Mouse (Mus musculus): ENCODE measurements at regions not wholly inside any gene's neighbourhood (a gene's known extent, or its start where the extent isn't known, plus 50 kb on each side); places are given as distances from the start of the nearest gene placed in this dataset.
A peak's percentile ranks its signal among the peaks of the same experiment; 100 is the strongest.
"Not testable (repeated sequence)": the region's sequence is repeated elsewhere in the genome, so short reads cannot be mapped to it uniquely, and the experiment has no call there.

DNA sequence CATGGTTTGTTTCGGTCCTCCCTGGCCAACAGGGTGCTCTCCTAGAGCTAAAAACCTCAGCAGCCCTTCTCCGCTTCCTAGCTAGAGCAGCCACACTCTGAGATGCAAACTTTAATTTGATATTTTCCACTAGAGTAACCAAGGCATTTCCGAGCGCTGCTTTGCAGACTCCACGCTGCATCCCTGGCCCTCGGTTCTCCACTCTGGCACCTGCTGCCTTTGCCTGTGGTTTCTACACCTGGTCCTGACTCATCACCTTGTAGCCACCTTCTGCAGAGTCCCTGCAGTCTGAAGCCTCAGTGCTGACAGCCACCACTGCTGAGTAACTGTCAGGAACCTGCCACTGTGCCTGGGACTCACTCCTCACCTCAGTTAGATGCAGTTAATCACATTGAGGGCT, 124.5 kb downstream of the Suds3 start:
- 84% methylated on average over 6 of the region's 6 CpGs for WGBS (ENCODE audit: insufficient replicate concordance)
- Histone ChIP-seq H3K4me1 (ENCODE audit: control insufficient read depth, insufficient read depth, low read length) (no peaks in the 10 kb centered on the region), H3K9ac (ENCODE audit: low read depth, low read length) (no peak overlapping the region), H3K36me3 (ENCODE audit: control insufficient read depth, insufficient read depth, low read length) (no peaks in the 10 kb centered on the region), H3K4me2 (no peak overlapping the region), H3K27me3 (ENCODE audit: control insufficient read depth, insufficient read depth, low read length) (no peaks in the 10 kb centered on the region), H3K9me3 (replicated peaks; ENCODE audit: control insufficient read depth, low read length) (no peaks in the 10 kb centered on the region), H3K4me3 (ENCODE audit: low read depth, low read length) (no peak overlapping the region), H3K27ac (ENCODE audit: low read depth, low read length) (no peak overlapping the region)
- ATAC-seq (replicated peaks; ENCODE audit: insufficient number of reproducible peaks, low FRiP score, low TSS enrichment), result no peak

GRCm38 (mm10) chr5:116971474-116971873, 144.4 kb downstream of the Suds3 start:
- not testable (repeated sequence) for H3K9me3 ChIP-seq (replicated peaks; ENCODE audit: control insufficient read depth, low read length); H3K27ac ChIP-seq (ENCODE audit: low read depth, low read length); H3K4me2 ChIP-seq; H3K4me1 ChIP-seq (ENCODE audit: control insufficient read depth, insufficient read depth, low read length); ATAC-seq (replicated peaks; ENCODE audit: insufficient number of reproducible peaks, low FRiP score, low TSS enrichment); H3K36me3 ChIP-seq (ENCODE audit: control insufficient read depth, insufficient read depth, low read length); H3K4me3 ChIP-seq (ENCODE audit: low read depth, low read length); H3K9ac ChIP-seq (ENCODE audit: low read depth, low read length); H3K27me3 ChIP-seq (ENCODE audit: control insufficient read depth, insufficient read depth, low read length)
- WGBS (ENCODE audit: insufficient replicate concordance), result 83% methylated on average over 4 of the region's 4 CpGs

- no peak overlapping the region for H3K27ac ChIP-seq (ENCODE audit: low read depth, low read length)
- no peaks in the 10 kb centered on the region for H3K27me3 ChIP-seq (ENCODE audit: control insufficient read depth, insufficient read depth, low read length)
- H3K4me2 ChIP-seq, result no peak overlapping the region
- no peaks in the 10 kb centered on the region for H3K36me3 ChIP-seq (ENCODE audit: control insufficient read depth, insufficient read depth, low read length)
- ATAC-seq (replicated peaks; ENCODE audit: insufficient number of reproducible peaks, low FRiP score, low TSS enrichment), result no peak
- no peaks in the 10 kb centered on the region for H3K4me1 ChIP-seq (ENCODE audit: control insufficient read depth, insufficient read depth, low read length)
- no peaks in the 10 kb centered on the region for H3K9me3 ChIP-seq (replicated peaks; ENCODE audit: control insufficient read depth, low read length)
- WGBS (ENCODE audit: insufficient replicate concordance), result 82% methylated on average over 7 of the region's 7 CpGs
- H3K4me3 ChIP-seq (ENCODE audit: low read depth, low read length), result no peak overlapping the region
- H3K9ac ChIP-seq (ENCODE audit: low read depth, low read length), result no peak overlapping the region
These were observed 151.7 kb downstream of the Suds3 start for GRCm38 (mm10) chr5:116964171-116964570.

GRCm38 (mm10) chr5:116963106-116963505, 152.8 kb downstream of the Suds3 start:
- ATAC-seq (replicated peaks; ENCODE audit: insufficient number of reproducible peaks, low FRiP score, low TSS enrichment), result no peak
- Histone ChIP-seq H3K4me3 (ENCODE audit: low read depth, low read length) (no peak overlapping the region), H3K9ac (ENCODE audit: low read depth, low read length) (no peak overlapping the region), H3K27me3 (ENCODE audit: control insufficient read depth, insufficient read depth, low read length) (no peaks in the 10 kb centered on the region), H3K27ac (ENCODE audit: low read depth, low read length) (no peak overlapping the region), H3K9me3 (replicated peaks; ENCODE audit: control insufficient read depth, low read length) (no peaks in the 10 kb centered on the region), H3K4me1 (ENCODE audit: control insufficient read depth, insufficient read depth, low read length) (no peaks in the 10 kb centered on the region), H3K4me2 (no peak overlapping the region), H3K36me3 (ENCODE audit: control insufficient read depth, insufficient read depth, low read length) (no peaks in the 10 kb centered on the region)
- WGBS (ENCODE audit: insufficient replicate concordance), result 59% methylated on average over 2 of the region's 2 CpGs

GRCm38 (mm10) chr5:116960041-116960440, 155.9 kb downstream of the Suds3 start:
- no peak overlapping the region for H3K4me2 ChIP-seq

GRCm38 (mm10) chr5:116958141-116958540, 157.8 kb downstream of the Suds3 start:
- WGBS (ENCODE audit: insufficient replicate concordance), result 60% methylated on average over 5 of the region's 5 CpGs

More at GRCm38 (mm10) chr5:116960041-116960440, 155.9 kb downstream of the Suds3 start:
- H3K9ac ChIP-seq (ENCODE audit: low read depth, low read length), result no peak overlapping the region
- no peaks in the 10 kb centered on the region for H3K4me1 ChIP-seq (ENCODE audit: control insufficient read depth, insufficient read depth, low read length)
- no peak overlapping the region for H3K4me3 ChIP-seq (ENCODE audit: low read depth, low read length)
- no peaks in the 10 kb centered on the region for H3K27me3 ChIP-seq (ENCODE audit: control insufficient read depth, insufficient read depth, low read length)
- H3K27ac ChIP-seq (ENCODE audit: low read depth, low read length), result no peak overlapping the region
- H3K9me3 ChIP-seq (replicated peaks; ENCODE audit: control insufficient read depth, low read length), result no peaks in the 10 kb centered on the region
- no peak for ATAC-seq (replicated peaks; ENCODE audit: insufficient number of reproducible peaks, low FRiP score, low TSS enrichment)
- WGBS (ENCODE audit: insufficient replicate concordance), result 69% methylated on average over 8 of the region's 8 CpGs
- H3K36me3 ChIP-seq (ENCODE audit: control insufficient read depth, insufficient read depth, low read length), result no peaks in the 10 kb centered on the region

DNA sequence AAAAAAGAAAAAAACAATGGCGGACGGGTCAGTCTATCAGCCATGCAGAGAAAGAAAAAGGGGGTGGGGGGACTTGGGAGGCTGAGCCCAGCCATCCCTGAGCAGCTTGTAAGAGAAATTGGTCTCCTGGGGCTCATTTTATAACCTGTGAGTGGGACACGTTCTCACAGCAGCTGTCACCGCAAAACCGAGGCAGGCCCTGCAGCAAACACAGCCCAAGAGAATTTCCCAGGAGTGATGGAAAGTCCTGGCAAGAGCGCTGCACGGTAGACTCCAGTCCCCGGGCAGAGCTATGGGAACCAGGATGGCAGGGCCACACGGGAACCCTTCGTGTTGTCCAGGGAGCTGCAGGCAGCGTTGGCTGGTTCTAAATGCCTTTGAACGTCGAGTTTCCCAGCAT, 159.3 kb downstream of the Suds3 start:
- no peak overlapping the region for H3K27ac ChIP-seq (ENCODE audit: low read depth, low read length)
- ATAC-seq (replicated peaks; ENCODE audit: insufficient number of reproducible peaks, low FRiP score, low TSS enrichment), result no peak
- H3K4me3 ChIP-seq (ENCODE audit: low read depth, low read length), result no peak overlapping the region
- no peak overlapping the region for H3K4me2 ChIP-seq
- H3K9me3 ChIP-seq (replicated peaks; ENCODE audit: control insufficient read depth, low read length), result no peaks in the 10 kb centered on the region
- no peaks in the 10 kb centered on the region for H3K27me3 ChIP-seq (ENCODE audit: control insufficient read depth, insufficient read depth, low read length)
- no peaks in the 10 kb centered on the region for H3K4me1 ChIP-seq (ENCODE audit: control insufficient read depth, insufficient read depth, low read length)
- WGBS (ENCODE audit: insufficient replicate concordance), result 74% methylated on average over 13 of the region's 13 CpGs
- H3K9ac ChIP-seq (ENCODE audit: low read depth, low read length), result no peak overlapping the region
- H3K36me3 ChIP-seq (ENCODE audit: control insufficient read depth, insufficient read depth, low read length), result no peaks in the 10 kb centered on the region

More at GRCm38 (mm10) chr5:116958141-116958540, 157.8 kb downstream of the Suds3 start:
- no peak overlapping the region for H3K4me2 ChIP-seq
- H3K4me3 ChIP-seq (ENCODE audit: low read depth, low read length), result no peak overlapping the region
- H3K27me3 ChIP-seq (ENCODE audit: control insufficient read depth, insufficient read depth, low read length), result no peaks in the 10 kb centered on the region
- H3K9me3 ChIP-seq (replicated peaks; ENCODE audit: control insufficient read depth, low read length), result no peaks in the 10 kb centered on the region
- H3K9ac ChIP-seq (ENCODE audit: low read depth, low read length), result no peak overlapping the region
- no peak for ATAC-seq (replicated peaks; ENCODE audit: insufficient number of reproducible peaks, low FRiP score, low TSS enrichment)
- no peaks in the 10 kb centered on the region for H3K36me3 ChIP-seq (ENCODE audit: control insufficient read depth, insufficient read depth, low read length)
- H3K27ac ChIP-seq (ENCODE audit: low read depth, low read length), result no peak overlapping the region
- no peaks in the 10 kb centered on the region for H3K4me1 ChIP-seq (ENCODE audit: control insufficient read depth, insufficient read depth, low read length)

- Histone ChIP-seq H3K4me1 (ENCODE audit: control insufficient read depth, insufficient read depth, low read length) (no peaks in the 10 kb centered on the region), H3K27me3 (ENCODE audit: control insufficient read depth, insufficient read depth, low read length) (no peaks in the 10 kb centered on the region), H3K36me3 (ENCODE audit: control insufficient read depth, insufficient read depth, low read length) (no peaks in the 10 kb centered on the region), H3K4me2 (no peak overlapping the region), H3K9me3 (replicated peaks; ENCODE audit: control insufficient read depth, low read length) (no peaks in the 10 kb centered on the region), H3K4me3 (ENCODE audit: low read depth, low read length) (no peak overlapping the region), H3K27ac (ENCODE audit: low read depth, low read length) (no peak overlapping the region), H3K9ac (ENCODE audit: low read depth, low read length) (no peak overlapping the region)
- 5% methylated on average over 4 of the region's 4 CpGs for WGBS (ENCODE audit: insufficient replicate concordance)
- ATAC-seq (replicated peaks; ENCODE audit: insufficient number of reproducible peaks, low FRiP score, low TSS enrichment), result peak; percentile 52; the same call in 1 of the 2 replicates
These were observed 165.5 kb downstream of the Suds3 start for GRCm38 (mm10) chr5:116950280-116950881.

GRCm38 (mm10) chr5:116934585-116934984, 181.3 kb downstream of the Suds3 start:
- H3K36me3 ChIP-seq (ENCODE audit: control insufficient read depth, insufficient read depth, low read length), result no peaks in the 10 kb centered on the region
- 61% methylated on average over 5 of the region's 5 CpGs for WGBS (ENCODE audit: insufficient replicate concordance)

More at GRCm38 (mm10) chr5:116934585-116934984, 181.3 kb downstream of the Suds3 start:
- Histone ChIP-seq H3K27ac (ENCODE audit: low read depth, low read length) (no peak overlapping the region), H3K9me3 (replicated peaks; ENCODE audit: control insufficient read depth, low read length) (no peaks in the 10 kb centered on the region), H3K4me1 (ENCODE audit: control insufficient read depth, insufficient read depth, low read length) (no peaks in the 10 kb centered on the region), H3K27me3 (ENCODE audit: control insufficient read depth, insufficient read depth, low read length) (no peaks in the 10 kb centered on the region), H3K9ac (ENCODE audit: low read depth, low read length) (no peak overlapping the region), H3K4me2 (no peak overlapping the region), H3K4me3 (ENCODE audit: low read depth, low read length) (no peak overlapping the region)
- ATAC-seq (replicated peaks; ENCODE audit: insufficient number of reproducible peaks, low FRiP score, low TSS enrichment), result no peak
